Mouse (Mus musculus): ENCODE results near the gene Ap2m1.

GRCm38 (mm10) chr16:20516726-20517201 lies 18.5 kb upstream of the Ap2m1 start, which contains the start of gene Dvl3:
- TF ChIP-seq CTCF (IDR thresholded peaks at IDR 0.05; ENCODE audit: extremely low read depth, insufficient read depth, low read length) (no peak), POLR2A (IDR thresholded peaks at IDR 0.05; ENCODE audit: extremely low read depth, insufficient read depth, low read length) (0 out of 2 replicates have a peak, but pooled peaks have one; percentile 14)
